Mouse (Mus musculus) cortical plate, adult 2 months (tissue): ENCODE data around the gene Bean1. TPM values are rescaled to one million over a fixed set of nuclear protein-coding genes. Genes with fewer than 3 reads are reported as not detected.

Source experiments
- H3K27ac ChIP-seq: fragments of 200-500 bp; 2 replicates; pipeline ENCODE4 v1.5.1; 2012; ENCODE audit warnings: low read length, control low read depth, inconsistent platforms; ENCODE audit not compliant: insufficient read depth
- H3K4me1 ChIP-seq: fragments of 200-500 bp; 2 replicates; pipeline ENCODE4 v1.6.1; 2011; ENCODE audit warnings: low read length; ENCODE audit not compliant: control insufficient read depth, insufficient read depth
- H3K4me3 ChIP-seq: fragments of 200-500 bp; 2 replicates; pipeline ENCODE4 v1.5.1; 2011; ENCODE audit warnings: mild to moderate bottlenecking, low read length, control low read depth; ENCODE audit not compliant: insufficient read depth
- CTCF ChIP-seq: fragments of 200-500 bp; IDR thresholded peaks from 2 replicates; pipeline ENCODE4 v1.5.1; 2011; ENCODE audit warnings: mild to moderate bottlenecking, control low read depth, low read length; ENCODE audit not compliant: insufficient read depth; ENCODE audit errors: extremely low read depth
- POLR2A ChIP-seq: fragments of 200-500 bp; IDR thresholded peaks from 2 replicates; pipeline ENCODE4 v1.6.1; 2011; ENCODE audit warnings: mild to moderate bottlenecking, low read length, control low read depth; ENCODE audit not compliant: insufficient read depth; ENCODE audit errors: extremely low read depth
- polyA plus RNA-seq: library from polyadenylated mRNA; depleted of rRNA; stranded (reverse); fragments of >200 nt; gene quantifications from 2 replicates; pipeline ENCODE4 v1.2.3, GENCODE M21; 2012

Bean1 gene
- polyA plus RNA-seq, 1 experiment, result 24.7 TPM

GRCm38 (mm10) chr8:104232039-104232438, 61.8 kb downstream of the Bean1 start:
- TF ChIP-seq POLR2A (no peak), CTCF (no peak)
- no peaks in the 10 kb centered on the region for H3K4me1 ChIP-seq

GRCm38 (mm10) chr8:104232919-104233318, 62.7 kb downstream of the Bean1 start:
- Histone ChIP-seq H3K4me1 (no peaks in the 10 kb centered on the region), H3K27ac (no peak overlapping the region), H3K4me3 (no peak overlapping the region)
- TF ChIP-seq CTCF, result no peak
- no peak for TF ChIP-seq POLR2A

More at GRCm38 (mm10) chr8:104232039-104232438, 61.8 kb downstream of the Bean1 start:
- Histone ChIP-seq H3K27ac (no peak overlapping the region), H3K4me3 (no peak overlapping the region)

GRCm38 (mm10) chr8:104234573-104234972, 64.3 kb downstream of the Bean1 start:
- no peak for TF ChIP-seq POLR2A
- 0 out of 2 replicates have a peak, but pooled peaks have one; percentile 28 for TF ChIP-seq CTCF
- Histone ChIP-seq H3K4me3 (no peak overlapping the region), H3K27ac (no peak overlapping the region), H3K4me1 (no peaks in the 10 kb centered on the region)

- Histone ChIP-seq H3K4me3 (no peak overlapping the region), H3K4me1 (no peaks in the 10 kb centered on the region), H3K27ac (no peak overlapping the region)
- no peak for TF ChIP-seq POLR2A
- no peak for TF ChIP-seq CTCF
Observed at GRCm38 (mm10) chr8:104239418-104239861, 69.2 kb downstream of the Bean1 start.

GRCm38 (mm10) chr8:104242038-104242644, 71.9 kb downstream of the Bean1 start:
- Histone ChIP-seq H3K4me3 (no peak overlapping the region), H3K4me1 (no peaks in the 10 kb centered on the region), H3K27ac (no peak overlapping the region)
- TF ChIP-seq POLR2A (no peak), CTCF (no peak)

GRCm38 (mm10) chr8:104246621-104247020, 76.4 kb downstream of the Bean1 start:
- H3K4me3 ChIP-seq, result no peak overlapping the region
- H3K27ac ChIP-seq, result no peak overlapping the region
- TF ChIP-seq CTCF (no peak), POLR2A (no peak)
- no peaks in the 10 kb centered on the region; the same call in 1 of the 2 replicates for H3K4me1 ChIP-seq

GRCm38 (mm10) chr8:104247054-104247907, 77.0 kb downstream of the Bean1 start:
- peak overlapping the region; percentile 69 for H3K4me3 ChIP-seq
- H3K27ac ChIP-seq, result no peak overlapping the region
- TF ChIP-seq POLR2A (no peak), CTCF (no peak)
- H3K4me1 ChIP-seq, result no peaks in the 10 kb centered on the region; the same call in 1 of the 2 replicates

- Histone ChIP-seq H3K4me3 (peak overlapping the region; percentile 69), H3K4me1 (no peaks in the 10 kb centered on the region; the same call in 1 of the 2 replicates), H3K27ac (no peak overlapping the region)
- TF ChIP-seq POLR2A, result no peak
- TF ChIP-seq CTCF, result no peak
Observed at GRCm38 (mm10) chr8:104247908-104248275, 77.7 kb downstream of the Bean1 start.

- Histone ChIP-seq H3K4me1 (no peaks in the 10 kb centered on the region; the same call in 1 of the 2 replicates), H3K4me3 (peak within 1 kb of the TSS; percentile 69), H3K27ac (no peak within 1 kb of the TSS)
- TF ChIP-seq CTCF, result no peak
- TF ChIP-seq POLR2A, result peak; percentile 88
Observed at GRCm38 (mm10) chr8:104248276-104248675, 78.0 kb downstream of the Bean1 start, which contains the start of gene Tk2. Tk2 (minus strand) TSS chr8:104248558.

GRCm38 (mm10) chr8:104249442-104249996, 79.3 kb downstream of the Bean1 start:
- no peaks in the 10 kb centered on the region; the same call in 1 of the 2 replicates for H3K4me1 ChIP-seq
- H3K27ac ChIP-seq, result no peak overlapping the region
- no peak for TF ChIP-seq POLR2A
- TF ChIP-seq CTCF, result no peak
- H3K4me3 ChIP-seq, result no peak overlapping the region
